Mouse (Mus musculus) adrenal gland, postnatal 25 days (tissue): Measurements from ENCODE around the gene Tubb4b. TPM values are rescaled to one million over a fixed set of nuclear protein-coding genes. Genes with fewer than 3 reads are reported as not detected.

ENCODE experiments used
- total RNA-seq: library from RNA; stranded (reverse); gene quantifications from 2 replicates; pipeline ENCODE4 v1.2.3, GENCODE M21; 2021

Gene Tubb4b
- total RNA-seq, 1 experiment from 2014 or later: 247 TPM

Other genes starting within 250 kb of the Tubb4b start
- gene Mrpl41, start 249.6 kb downstream of the Tubb4b start, total RNA-seq: 87.6 and 101 TPM in 2 replicates
- gene Pnpla7, start 248.7 kb downstream of the Tubb4b start, total RNA-seq: 74.0 and 81.1 TPM in 2 replicates
- gene Nsmf, start 170.3 kb downstream of the Tubb4b start, total RNA-seq: 49.8 and 51.3 TPM in 2 replicates
- gene Entpd8, start 144.4 kb downstream of the Tubb4b start, total RNA-seq: 2.1 TPM in 1 of 2 replicates, not detected in the other
- not detected in 2 replicates for gene Noxa1, start 129.6 kb downstream of the Tubb4b start, total RNA-seq
- gene Nrarp, start 43.9 kb downstream of the Tubb4b start, total RNA-seq: 2.2 and 4.0 TPM in 2 replicates
- 28.1 and 33.9 TPM in 2 replicates for gene Tor4a, start 27.8 kb downstream of the Tubb4b start, total RNA-seq
- 61.8 and 66.9 TPM in 2 replicates for gene Nelfb, start 13.2 kb downstream of the Tubb4b start, total RNA-seq
- gene Stpg3, start 10.1 kb downstream of the Tubb4b start, total RNA-seq: not detected in 2 replicates
- gene Fam166a, start 6.0 kb downstream of the Tubb4b start, total RNA-seq: 0.46 TPM in 1 of 2 replicates, not detected in the other
- gene Slc34a3, start 9.7 kb upstream of the Tubb4b start, total RNA-seq: not detected in 2 replicates
- gene Rnf224, start 12.1 kb upstream of the Tubb4b start, total RNA-seq: not detected in 2 replicates
- gene Rnf208, start 17.6 kb upstream of the Tubb4b start, total RNA-seq: 7.4 and 7.9 TPM in 2 replicates
- not detected in 2 replicates for gene Cysrt1, start 17.8 kb upstream of the Tubb4b start, total RNA-seq
- gene AL732309.1, start 22.2 kb upstream of the Tubb4b start, total RNA-seq: 3.5 and 8.1 TPM in 2 replicates
- gene Tmem203, start 30.7 kb upstream of the Tubb4b start, total RNA-seq: 32.3 and 48.8 TPM in 2 replicates
- gene Tprn, start 37.9 kb upstream of the Tubb4b start, total RNA-seq: 10.0 and 10.7 TPM in 2 replicates
- 35.1 and 47.7 TPM in 2 replicates for gene Ssna1, start 47.7 kb upstream of the Tubb4b start, total RNA-seq
- 70.9 and 95.1 TPM in 2 replicates for gene Anapc2, start 47.8 kb upstream of the Tubb4b start, total RNA-seq
- gene Tmem210, start 63.4 kb upstream of the Tubb4b start, total RNA-seq: not detected in 2 replicates
- not detected in 2 replicates for gene Lrrc26, start 65.2 kb upstream of the Tubb4b start, total RNA-seq
- gene Grin1, start 94.5 kb upstream of the Tubb4b start, total RNA-seq: 9.0 and 12.6 TPM in 2 replicates
- 53.6 and 57.9 TPM in 2 replicates for gene Man1b1, start 107.6 kb upstream of the Tubb4b start, total RNA-seq
- gene Dpp7, start 131.7 kb upstream of the Tubb4b start, total RNA-seq: 24.6 and 31.8 TPM in 2 replicates
- 10.7 and 18.8 TPM in 2 replicates for gene Uap1l1, start 141.0 kb upstream of the Tubb4b start, total RNA-seq
- gene Sapcd2, start 147.6 kb upstream of the Tubb4b start, total RNA-seq: 1.6 and 2.1 TPM in 2 replicates
- gene Entpd2, start 171.2 kb upstream of the Tubb4b start, total RNA-seq: 2.4 and 3.7 TPM in 2 replicates
- gene Npdc1, start 174.6 kb upstream of the Tubb4b start, total RNA-seq: 120 and 134 TPM in 2 replicates
- not detected in 2 replicates for gene Fut7, start 198.6 kb upstream of the Tubb4b start, total RNA-seq
- 24.9 and 40.5 TPM in 2 replicates for gene Abca2, start 204.0 kb upstream of the Tubb4b start, total RNA-seq
- not detected in 2 replicates for gene Clic3, start 232.1 kb upstream of the Tubb4b start, total RNA-seq
- gene Paxx, start 236.4 kb upstream of the Tubb4b start, total RNA-seq: 32.6 and 41.0 TPM in 2 replicates
- 3.6 and 3.8 TPM in 2 replicates for gene Ptgds, start 245.3 kb upstream of the Tubb4b start, total RNA-seq